Mouse (Mus musculus) heart, postnatal 0 days (tissue): Measurements from ENCODE around the gene Ryr2.

Experiments used
- CTCF ChIP-seq: IDR thresholded peaks from 2 replicates; pipeline ENCODE4 v1.5.1; 2016; ENCODE audit warnings: antibody characterized with exemption, control low read depth, low read depth
- EP300 ChIP-seq: IDR thresholded peaks from 2 replicates; pipeline ENCODE4 v1.6.1; 2016; ENCODE audit warnings: antibody characterized with exemption, low read depth

GRCm38 (mm10) chr13:11985056-11985455, 121.7 kb downstream of the Ryr2 start:
- TF ChIP-seq EP300 (no peak), CTCF (no peak)
